Mouse (Mus musculus): Measurements from ENCODE around the gene Phf7. TPM values are rescaled to one million over a fixed set of nuclear protein-coding genes. Genes with fewer than 3 reads are reported as not detected.
A peak's percentile ranks its signal among the peaks of the same experiment; 100 is the strongest.

Phf7 gene
- polyA plus RNA-seq (2015; fragmentation: Nextera tagmentation; extraction: Ambion mirVana), result 18.6 and 21.5 TPM in 2 replicates

DNA sequence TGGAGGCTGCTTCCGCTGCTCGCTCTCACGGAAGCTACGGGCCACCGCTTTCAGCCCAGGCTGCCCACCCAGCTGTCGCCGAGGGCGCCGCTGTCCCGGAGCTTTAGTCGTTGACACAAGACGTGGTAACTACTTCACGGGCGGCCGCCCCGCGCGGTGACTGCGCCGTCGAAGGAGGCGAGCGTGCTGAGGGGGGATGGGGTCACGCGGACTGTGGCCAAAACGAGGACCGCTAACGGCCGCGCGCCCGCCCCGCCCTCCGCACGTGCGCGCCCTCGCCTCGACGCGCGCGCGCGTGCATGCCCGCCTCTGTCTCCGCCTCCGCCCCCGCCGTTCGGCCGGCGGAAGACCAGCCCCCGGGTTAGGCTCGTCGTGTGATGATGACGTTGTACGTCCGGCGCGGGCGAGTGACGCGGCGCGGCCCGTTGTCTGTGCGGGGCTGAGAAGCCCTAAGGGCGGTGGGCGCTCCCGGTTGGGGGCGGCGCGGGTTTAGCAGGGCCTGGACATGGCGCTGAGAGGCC is at the start of gene Phf7, which contains the start of gene Bap1:
Gene Phf7 (minus strand): TSS at position 234 of the 521 bp plus-strand sequence.
Gene Bap1 (plus strand): TSS at position 367 of the 521 bp plus-strand sequence.
- peak; percentile 97 for DNase-seq (ENCODE audit: low spot score)

DNA sequence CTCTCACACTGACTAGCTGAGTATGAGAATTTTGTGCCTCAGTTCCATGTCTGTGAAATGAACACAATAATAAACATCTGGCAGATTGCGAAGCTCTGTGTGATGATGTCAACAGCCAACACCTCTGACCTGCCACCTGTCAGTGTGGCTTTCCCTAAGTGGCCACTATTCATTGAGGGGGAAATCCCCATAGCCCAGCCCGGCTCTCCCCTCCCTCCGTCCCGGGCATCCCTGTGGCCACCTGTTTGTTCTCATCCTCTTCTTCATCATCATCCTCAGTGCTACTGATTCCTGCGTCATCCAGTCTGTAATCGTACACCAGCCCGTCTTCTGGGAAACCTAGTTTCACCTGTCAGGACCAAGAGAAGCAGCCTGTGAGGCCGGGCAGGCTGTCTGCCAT is 34.6 kb upstream of the Phf7 start:
- no peak for DNase-seq (ENCODE audit: low spot score)

DNA sequence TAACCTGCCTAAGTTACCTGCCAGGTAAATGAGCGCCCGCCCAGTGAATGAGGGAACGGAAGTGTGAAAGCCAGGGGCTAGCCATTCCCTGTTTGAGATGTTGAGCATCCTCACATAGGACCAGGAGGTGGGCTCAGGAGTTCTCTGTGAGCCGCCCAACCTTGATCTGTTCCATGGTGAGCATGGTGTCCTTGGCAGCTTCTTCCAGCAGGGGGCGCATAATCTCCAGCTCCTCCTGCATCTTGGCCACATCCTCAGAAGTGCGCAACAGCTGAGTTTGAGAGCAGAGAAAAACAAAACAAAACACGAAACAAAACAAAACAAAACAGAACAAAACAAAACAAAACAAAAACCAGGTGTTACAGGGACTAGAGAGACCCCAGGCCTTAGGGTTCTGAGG is 21.0 kb upstream of the Phf7 start:
- peak; percentile 72 for DNase-seq (ENCODE audit: low spot score)

DNA sequence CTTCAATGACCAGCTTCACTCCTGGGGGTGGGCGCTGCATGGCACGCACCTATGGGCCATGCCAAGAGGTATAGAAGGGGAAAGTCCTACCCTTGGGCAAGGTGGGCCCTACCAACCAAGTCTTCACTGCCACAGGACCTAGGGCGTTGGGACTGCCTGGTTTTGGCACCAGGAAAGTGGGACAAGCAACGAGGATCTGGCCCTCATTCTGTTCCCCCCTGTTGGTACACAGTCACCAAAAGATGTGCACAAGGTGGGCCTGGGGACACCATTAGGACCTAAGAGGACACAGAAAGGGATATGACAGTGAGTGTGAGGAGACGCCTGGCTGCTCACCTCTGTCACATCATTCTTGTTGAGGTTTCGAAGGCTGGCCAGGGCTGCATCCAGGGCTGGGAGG is 20.0 kb upstream of the Phf7 start:
- no peak for DNase-seq (ENCODE audit: low spot score)

DNA sequence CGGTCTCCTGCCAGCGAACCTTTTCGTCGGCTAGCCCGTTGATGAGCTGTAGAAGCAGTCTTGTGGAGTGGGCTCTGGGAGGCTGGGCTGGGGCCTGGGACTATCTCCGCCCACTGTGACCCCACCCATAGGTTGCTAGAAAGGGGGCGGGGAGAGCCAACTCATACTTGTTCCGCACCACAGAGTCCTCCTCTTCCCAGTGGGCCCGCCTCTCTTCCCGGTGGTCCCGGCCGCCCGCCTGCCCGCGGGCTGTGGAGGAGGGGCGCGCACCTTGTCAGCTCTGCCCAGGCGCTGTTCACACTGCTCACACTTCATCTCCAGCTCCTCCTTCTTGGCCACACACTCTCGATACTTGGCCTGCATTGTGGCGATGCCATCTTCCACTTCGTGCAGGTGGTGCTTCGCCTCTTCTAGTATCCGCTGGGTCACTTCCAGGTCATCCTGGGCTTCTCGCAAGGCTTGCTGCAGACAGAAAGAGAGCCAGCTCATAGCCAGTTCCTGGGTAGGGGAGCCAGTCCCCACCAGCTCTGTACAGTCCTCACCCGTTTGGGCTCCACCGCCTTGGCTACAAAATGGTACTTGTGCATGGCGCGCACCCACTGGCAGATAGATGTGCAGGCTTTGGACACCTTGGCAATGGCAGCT is 18.5 kb upstream of the Phf7 start:
- peak; percentile 26 for DNase-seq (ENCODE audit: low spot score)

DNA sequence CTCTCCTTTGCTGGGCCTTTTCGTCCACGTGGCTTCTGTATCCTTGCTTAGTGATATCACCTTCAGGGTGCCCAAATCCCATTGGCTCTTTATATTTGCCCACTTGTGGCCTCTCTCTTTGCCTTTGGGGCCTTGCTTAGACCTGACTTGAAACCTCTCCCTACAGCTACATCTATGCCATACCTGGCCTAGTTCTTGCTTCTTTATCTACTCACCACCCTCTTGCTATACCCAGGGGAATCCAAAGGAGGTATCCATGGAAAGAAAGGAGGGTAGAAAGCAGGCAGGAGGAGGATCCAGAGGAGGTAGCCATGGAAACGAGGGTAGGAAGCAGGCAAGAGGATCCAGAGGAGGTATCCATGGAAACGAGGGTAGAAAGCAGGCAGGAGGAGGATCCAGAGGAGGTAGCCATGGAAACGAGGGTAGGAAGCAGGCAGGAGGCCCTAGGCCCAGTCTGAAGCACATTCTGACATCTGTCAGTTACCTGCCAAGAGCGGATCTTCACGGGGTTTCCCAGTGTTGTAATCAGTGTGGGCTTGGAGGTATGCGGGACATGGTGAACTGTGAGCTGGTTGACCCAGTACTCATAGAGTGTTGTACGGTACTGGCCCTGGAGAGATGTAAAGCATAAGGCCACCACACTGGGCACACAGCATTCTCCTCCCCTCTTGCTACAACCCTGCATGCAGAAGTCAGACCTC is 17.3 kb upstream of the Phf7 start:
- DNase-seq (ENCODE audit: low spot score), result no peak

DNA sequence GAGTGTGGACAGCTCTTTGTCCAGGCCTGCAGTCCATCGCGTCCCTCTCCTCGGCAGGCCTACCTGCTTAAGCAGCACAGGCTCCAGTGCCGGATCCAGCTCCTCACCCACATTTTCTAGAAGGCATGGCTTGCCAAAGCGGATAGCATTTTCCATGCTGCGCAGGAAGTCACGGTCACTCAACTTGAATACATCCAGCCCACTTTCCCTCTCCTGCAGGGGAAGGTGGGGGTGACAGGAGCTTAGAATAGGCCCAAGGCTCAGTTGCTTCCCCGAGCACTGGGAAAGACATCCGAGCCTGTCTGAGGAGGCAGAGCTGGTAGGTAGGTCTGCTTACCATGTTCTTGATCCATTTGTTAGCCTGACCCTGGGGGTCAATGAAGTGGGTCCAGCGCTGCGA is 16.5 kb upstream of the Phf7 start:
- DNase-seq (ENCODE audit: low spot score), result no peak

DNA sequence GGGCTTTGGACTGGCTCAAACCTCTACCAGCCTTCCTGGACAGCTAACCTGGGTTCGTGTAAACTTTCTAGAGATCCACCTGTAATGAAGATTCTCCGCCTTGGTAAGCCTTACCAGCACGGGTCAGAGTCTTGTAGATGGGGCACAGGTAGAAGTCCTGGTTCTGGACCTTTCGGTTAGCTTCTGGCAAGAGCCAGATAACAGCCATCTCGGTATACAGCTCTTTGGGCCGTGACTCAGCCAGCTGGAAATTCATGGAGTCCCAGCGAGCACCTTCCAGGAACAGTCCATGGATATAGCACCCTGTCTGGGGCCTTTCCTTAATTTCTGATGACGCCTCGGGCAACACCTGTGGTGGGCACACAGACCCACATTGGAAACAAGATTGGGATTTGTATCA is 9.8 kb upstream of the Phf7 start:
- DNase-seq (ENCODE audit: low spot score), result no peak

DNA sequence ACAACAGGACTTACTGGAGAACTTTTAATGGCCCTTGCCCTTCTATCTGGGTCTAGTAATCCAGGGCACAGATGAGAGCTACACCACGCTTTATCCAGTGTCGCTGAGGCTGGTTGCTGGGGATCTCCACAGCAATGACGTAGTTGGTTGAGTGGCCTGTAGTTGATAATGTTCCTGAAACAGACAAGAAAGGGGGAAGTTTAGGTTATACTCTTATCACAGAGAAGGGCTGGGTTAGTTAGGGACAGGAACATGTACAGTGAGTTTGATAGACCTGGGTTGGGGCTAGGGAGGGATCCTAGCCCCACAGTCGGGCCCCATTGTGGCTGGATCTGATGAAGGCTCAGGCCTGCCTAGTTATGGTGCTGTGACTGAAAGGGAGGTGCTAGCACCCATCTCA is 9.3 kb upstream of the Phf7 start:
- no peak for DNase-seq (ENCODE audit: low spot score)

DNA sequence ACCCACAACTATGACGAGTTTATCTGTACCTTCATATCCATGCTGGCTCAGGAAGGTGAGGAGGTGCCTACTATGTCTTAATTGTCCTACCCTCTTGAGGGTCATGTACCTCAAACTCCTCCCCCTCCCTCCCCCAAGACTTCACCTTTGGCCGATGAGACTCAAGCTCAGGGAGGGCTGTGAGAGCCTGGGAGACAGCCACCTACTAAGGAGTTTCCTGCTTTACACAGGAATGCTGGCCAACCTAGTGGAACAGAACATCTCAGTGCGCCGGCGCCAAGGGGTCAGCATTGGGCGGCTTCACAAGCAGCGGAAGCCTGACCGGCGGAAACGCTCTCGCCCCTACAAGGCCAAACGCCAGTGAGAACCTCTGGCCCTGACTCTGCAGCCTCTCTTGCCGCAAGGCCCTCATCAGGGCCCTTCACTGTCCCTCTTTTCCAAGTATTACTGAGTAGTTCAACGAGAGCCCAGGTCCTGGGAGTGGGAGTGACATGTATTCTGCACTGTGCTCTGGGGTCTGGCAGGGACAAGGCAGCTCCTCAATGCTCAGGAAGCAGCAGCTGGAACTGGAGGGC is 7.4 kb upstream of the Phf7 start:
- no peak for DNase-seq (ENCODE audit: low spot score)

DNA sequence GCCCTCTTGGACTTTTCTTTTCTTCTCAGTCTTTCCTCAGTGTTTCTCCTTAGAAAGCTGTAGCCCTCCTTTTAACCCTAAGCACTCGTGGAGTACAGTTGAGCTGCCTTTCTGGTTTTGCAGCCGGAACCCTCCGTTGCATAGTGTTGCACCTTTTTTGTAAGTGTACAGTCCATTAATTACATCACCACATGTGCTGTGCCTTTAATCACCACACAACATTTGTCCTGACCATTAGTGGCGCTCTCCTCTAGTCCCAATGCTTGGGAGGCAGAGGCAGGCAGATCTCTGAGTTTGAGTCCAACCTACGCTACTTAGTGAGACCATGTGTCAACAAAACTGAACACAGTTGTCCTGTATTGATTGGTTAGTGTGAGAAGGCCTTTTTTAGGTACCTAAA is 974 bp upstream of the Phf7 start:
- no peak for DNase-seq (ENCODE audit: low spot score)

DNA sequence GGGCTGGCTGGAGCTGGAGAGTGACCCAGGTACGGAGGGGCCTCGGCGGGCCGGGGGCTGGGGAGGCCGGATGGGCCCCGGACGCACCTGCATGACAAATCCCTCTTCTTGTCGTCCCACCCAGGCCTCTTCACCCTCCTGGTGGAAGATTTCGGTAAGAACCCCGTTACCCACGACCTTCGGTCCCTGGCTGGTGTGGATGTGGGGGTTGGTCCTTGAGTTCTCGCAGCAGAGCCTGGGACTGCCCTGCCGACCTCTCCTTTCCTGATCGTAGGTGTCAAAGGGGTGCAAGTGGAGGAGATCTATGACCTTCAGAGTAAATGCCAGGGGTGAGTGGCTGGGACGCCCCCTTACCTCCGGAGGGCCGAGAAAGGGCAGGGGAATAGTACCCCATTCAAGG is 509 bp upstream of the Phf7 start:
- no peak for DNase-seq (ENCODE audit: low spot score)

DNA sequence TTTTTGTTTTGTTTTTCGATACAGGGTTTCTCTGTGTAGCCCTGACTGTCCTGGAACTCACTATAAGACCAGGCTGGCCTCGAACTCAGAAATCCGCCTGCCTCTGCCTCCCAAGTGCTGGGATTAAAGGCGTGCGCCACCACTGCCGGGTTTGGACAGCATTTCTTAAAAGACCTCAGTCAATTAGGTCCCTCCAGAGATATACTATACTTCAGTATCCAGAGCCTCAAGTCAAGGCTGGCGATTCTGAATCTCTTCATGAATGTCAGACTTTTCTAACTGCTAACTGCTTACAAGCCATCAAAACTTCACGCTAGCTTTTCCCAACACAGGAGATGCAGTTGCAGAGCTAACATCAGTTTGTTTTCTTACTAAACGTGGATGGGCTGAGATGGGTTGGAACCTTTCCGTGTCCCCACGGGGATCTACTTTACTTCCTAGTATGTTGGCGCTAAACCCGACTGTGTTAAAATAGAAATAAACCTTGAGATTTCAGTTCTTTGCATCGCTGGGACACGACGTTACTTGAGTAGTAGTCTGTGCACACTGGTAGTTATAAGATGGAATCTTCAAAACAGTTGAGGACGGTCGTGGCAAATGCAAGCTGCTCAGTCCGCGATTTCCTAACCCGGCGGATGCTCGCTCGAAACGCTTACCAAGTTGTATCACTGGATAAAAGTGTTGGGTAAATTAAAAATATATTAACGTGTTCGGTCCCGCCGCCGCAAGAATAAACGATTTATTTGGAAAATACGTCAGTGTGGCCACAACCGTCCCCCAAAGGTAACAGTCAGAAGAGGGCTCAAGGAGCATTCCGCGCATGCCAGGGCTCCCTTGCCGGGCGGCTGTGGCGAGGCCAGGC is 664 bp downstream of the Phf7 start:
- no peak for DNase-seq (ENCODE audit: low spot score)

DNA sequence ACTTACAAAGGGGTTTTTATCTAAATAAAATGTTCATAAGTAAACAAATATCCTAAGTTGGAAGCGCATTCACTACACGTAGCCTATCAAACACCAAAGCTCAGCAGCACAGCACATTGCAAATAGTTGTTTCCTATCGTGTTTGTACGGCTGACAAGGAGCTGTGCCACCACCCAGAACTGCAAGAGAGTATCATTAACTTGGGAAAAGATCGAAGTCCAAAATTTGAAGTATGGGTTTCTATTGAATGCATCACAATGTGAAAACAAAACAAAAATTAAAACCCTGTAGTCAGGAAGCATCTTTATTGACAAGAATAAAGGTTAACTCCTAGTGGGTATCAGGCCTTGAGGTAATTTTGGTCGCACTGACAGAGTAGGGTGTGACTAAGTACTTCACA is 2.7 kb downstream of the Phf7 start:
- DNase-seq (ENCODE audit: low spot score), result no peak

DNA sequence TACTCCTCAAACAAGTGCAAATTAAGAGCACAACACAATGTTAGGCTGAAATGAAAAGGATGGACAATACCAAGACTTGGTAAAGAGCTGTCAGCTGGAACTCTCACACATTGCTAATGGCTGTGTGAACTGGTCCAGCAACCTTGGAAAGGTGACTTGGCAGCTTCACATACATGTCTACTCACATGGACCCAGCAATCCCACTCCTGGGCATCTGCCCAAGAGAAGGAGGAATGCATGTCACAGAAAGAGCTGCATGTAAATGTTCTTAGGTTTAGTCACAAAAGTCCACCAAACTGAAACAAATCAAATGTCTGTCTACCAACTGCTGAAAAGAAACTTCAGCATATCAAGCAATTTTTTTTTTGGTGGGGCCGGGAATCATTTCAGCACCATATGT is 5.2 kb downstream of the Phf7 start:
- DNase-seq (ENCODE audit: low spot score), result no peak

DNA sequence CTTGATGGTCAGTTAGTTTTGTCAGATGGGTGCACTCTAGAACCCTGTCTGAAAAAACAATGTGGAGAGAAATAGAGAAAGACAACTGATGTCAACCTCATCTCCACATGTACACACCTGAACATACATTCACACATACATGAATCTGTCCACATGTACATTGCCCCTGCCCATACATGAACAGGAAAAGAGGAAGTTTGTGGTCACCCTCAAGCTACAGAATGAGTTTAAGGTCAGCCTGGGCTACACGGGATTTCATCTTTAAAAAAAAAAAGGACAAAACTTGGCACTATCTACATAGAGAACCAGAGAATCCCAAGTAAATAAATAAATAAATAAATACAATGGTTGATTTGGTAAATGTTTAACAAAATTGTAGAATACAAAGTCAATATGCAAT is 6.3 kb downstream of the Phf7 start:
- DNase-seq (ENCODE audit: low spot score), result no peak

DNA sequence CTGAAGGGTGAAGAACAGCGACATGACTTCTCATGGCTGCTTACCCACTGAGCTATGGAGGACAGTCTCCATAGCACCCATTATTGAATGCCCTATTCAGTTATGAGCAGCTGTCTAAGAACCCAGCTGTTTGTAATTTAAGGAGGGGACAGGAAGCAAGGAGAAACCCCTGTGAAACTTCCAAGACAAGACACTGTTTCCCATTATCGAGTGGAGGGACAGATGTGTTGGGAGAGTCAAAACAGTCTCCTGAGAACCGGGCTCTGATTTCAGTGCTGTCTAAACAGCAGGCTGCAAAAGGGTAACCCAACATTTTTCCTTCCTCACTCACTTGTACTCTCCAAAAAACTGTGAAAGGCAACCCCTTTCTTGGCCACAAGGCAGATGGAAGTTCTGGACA is 10.6 kb downstream of the Phf7 start:
- no peak for DNase-seq (ENCODE audit: low spot score)

DNA sequence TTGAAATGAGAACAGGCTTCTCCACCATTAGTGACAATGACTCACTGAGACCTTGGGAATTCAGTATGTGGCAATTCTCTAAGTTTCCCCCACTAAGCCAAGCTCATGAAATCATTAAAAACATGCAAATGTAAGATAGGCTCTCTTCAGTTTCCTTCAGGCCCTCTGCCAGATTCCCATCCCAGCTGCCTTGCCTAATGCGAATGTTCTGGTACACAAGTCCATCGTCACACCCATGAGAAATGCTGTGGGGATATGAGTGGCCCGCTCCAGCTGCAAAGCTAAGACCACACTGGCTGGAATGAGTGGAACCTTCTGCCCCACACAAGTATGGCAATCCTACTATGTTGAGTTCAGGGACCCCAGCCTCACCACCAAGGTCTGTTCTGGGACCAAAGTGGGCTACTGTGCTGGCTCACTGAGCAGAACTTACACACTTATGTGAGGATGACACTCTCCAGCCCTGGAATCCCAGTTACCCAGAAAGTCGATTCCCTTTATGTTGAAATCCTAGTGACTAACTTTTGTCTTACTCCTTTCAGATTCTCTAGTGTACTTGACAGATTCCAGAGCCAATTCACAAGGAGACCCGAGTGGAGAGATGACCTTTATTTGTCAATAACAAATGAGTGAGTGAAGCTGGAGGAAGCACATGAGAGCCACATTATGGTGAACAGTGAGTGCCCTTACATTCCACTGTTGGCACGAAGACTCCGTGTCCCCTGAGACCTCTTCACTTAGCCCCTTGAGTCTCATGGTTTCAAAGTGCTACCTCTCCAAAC is 13.8 kb downstream of the Phf7 start:
- DNase-seq (ENCODE audit: low spot score), result no peak

DNA sequence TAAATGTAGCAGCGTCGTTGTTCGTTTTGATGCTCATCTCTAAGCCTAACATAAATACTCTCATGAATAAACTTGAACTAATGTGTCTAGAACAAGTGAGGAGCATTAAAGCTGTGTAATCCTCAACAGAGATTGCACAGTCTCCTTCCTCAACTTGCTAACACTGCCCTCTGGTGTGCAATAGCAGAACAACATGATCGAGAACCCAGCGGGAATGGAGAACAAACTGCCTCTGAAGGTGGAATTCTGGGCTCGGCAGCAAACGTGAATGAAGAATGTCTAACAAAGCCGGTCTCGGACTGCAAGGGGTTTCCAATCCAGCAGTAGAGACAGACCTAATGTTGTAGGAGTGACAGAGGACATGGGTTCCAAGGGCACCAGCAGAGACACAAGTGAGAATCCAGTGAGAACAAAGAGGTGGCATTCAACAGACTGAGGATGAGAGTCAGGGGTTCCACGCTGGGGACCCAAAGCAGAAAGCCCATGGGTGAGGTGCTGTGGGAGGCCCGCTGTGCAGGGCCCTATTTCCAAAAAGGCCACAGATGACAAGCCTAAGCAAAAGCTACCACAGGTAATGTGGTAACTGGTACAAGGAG is 17.0 kb downstream of the Phf7 start:
- DNase-seq (ENCODE audit: low spot score), result peak; percentile 71
